Mouse (Mus musculus) megakaryocyte, embryonic 14.5 days (primary cell): Measurements from ENCODE around the gene H2afy2. TPM values are rescaled to one million over a fixed set of nuclear protein-coding genes. Genes with fewer than 3 reads are reported as not detected.

Experiments used
- H3K27me3 ChIP-seq: replicated peaks from 2 replicates; pipeline ENCODE3; 2012; ENCODE audit warnings: inconsistent platforms
- H3K36me3 ChIP-seq: replicated peaks from 2 replicates; pipeline ENCODE3; 2012; ENCODE audit warnings: low read length, inconsistent platforms, mixed read lengths
- H3K4me1 ChIP-seq: 2 replicates; pipeline ENCODE4 v1.6.1; 2012; ENCODE audit warnings: inconsistent platforms
- H3K4me3 ChIP-seq: replicated peaks from 2 replicates; pipeline ENCODE3; 2012; ENCODE audit warnings: moderate library complexity, mild to moderate bottlenecking, inconsistent platforms
- H3K9me3 ChIP-seq: 2 replicates; pipeline ENCODE4 v1.6.1; 2012; ENCODE audit warnings: inconsistent platforms
- FLI1 ChIP-seq: IDR thresholded peaks from 2 replicates; pipeline ENCODE4 v1.6.1; 2012; ENCODE audit warnings: low read length, inconsistent platforms, mixed read lengths
- GATA1 ChIP-seq: IDR thresholded peaks from 3 replicates; pipeline ENCODE4 v1.6.1; 2012; ENCODE audit warnings: mixed read lengths, low read length, inconsistent platforms, borderline replicate concordance
- polyA plus RNA-seq: library from polyadenylated mRNA; stranded (reverse); fragments of >175 nt; gene quantifications from 2 replicates; pipeline ENCODE4 v1.2.3, GENCODE M21; 2012; ENCODE audit warnings: low replicate concordance; ENCODE audit not compliant: insufficient read depth

The H2afy2 gene
- polyA plus RNA-seq, 1 experiment: 0.83 TPM

DNA sequence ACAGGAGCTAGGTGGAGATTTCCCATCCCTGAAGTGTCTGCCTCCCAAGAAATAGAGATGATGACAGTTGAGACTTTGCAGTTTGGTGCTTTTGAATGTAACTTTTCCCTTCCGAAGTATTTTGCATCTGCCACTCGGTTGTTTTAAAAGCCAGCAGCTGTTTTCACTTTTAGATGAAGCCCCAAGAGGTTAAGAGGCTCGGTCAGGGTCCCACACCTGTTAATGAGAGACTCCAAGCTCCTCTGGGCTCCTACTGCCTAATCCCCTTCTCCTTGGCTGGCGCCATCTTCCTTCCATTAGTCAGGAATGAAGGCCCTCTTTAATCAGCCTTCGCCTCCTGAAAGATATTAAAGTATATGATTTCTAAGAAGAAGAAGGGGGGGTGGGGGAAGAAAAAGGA, 41.6 kb upstream of the H2afy2 start:
- Histone ChIP-seq H3K9me3 (no peaks in the 10 kb centered on the region), H3K36me3 (no peaks in the 10 kb centered on the region), H3K27me3 (peaks cover 4% of the 10 kb centered on the region), H3K4me3 (no peak overlapping the region), H3K4me1 (no peaks in the 10 kb centered on the region)
- TF ChIP-seq FLI1 (no peak), GATA1 (no peak)

DNA sequence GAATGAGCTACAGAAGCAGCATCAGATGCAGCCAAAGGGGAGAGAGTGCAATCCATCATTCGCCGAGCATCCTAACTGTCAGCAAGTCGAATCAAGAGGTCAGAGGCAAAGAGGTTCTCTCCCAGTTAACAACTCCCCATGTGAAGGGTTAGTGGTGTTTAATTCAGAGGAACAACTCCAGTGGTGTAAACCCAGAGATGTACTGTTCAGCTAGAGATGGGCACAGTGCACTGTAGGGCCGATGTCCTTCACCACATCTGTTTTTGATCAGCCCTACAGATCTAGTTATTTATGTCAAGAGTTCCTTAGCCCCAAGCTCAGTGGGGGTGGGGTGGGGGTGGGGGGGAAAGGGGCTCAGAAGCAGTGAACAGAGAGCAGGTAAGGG, 39.8 kb upstream of the H2afy2 start:
- H3K9me3 ChIP-seq: no peaks in the 10 kb centered on the region

DNA sequence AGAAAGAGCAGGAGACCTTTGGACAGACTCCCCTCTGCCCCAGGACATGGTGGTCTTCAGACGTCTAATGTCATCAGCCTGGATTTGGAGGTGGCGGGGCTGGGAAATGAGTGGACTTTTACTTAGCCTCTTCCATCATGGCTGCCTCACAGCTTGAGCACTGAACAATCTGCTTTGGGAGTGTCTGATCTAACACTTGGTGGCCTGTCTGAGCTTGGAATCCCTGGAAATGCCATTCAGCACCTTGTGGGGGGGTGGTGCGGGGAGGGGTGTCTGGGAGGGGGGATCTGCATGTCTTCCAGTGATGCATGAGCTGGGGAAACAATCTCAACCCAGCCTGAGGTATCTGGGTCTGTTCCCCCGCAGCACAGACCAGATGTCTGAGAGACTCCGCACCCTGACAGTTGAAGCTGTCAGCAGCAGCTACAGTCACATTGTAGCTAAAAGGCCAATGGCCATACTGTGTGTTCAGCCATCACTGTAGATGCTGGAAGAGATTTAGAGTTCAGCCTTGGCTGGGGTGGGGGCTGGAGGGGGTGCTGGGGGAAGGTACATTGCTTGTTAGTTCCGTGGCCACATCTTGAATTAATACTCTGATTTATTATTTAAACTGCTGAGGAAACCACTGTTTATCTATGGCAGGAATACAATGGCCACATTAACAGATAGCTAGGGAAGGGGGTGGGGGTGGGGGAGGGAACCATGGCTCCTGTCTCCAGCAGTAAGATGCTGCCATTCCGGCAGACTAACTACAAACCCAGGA, 39.2 kb upstream of the H2afy2 start:
- H3K4me1 ChIP-seq: no peaks in the 10 kb centered on the region
- no peak for TF ChIP-seq FLI1
- no peak for TF ChIP-seq GATA1
- H3K27me3 ChIP-seq: peaks cover 3% of the 10 kb centered on the region
- H3K9me3 ChIP-seq: 0 out of 2 replicates have a peak, but pooled peaks cover 2% of the 10 kb centered on the region
- no peak overlapping the region for H3K4me3 ChIP-seq
- H3K36me3 ChIP-seq: no peaks in the 10 kb centered on the region

More for the DNA sequence above, 39.8 kb upstream of the H2afy2 start:
- H3K4me3 ChIP-seq: no peak overlapping the region
- TF ChIP-seq GATA1 (no peak), FLI1 (no peak)
- H3K4me1 ChIP-seq: no peaks in the 10 kb centered on the region
- peaks cover 4% of the 10 kb centered on the region for H3K27me3 ChIP-seq
- H3K36me3 ChIP-seq: no peaks in the 10 kb centered on the region

DNA sequence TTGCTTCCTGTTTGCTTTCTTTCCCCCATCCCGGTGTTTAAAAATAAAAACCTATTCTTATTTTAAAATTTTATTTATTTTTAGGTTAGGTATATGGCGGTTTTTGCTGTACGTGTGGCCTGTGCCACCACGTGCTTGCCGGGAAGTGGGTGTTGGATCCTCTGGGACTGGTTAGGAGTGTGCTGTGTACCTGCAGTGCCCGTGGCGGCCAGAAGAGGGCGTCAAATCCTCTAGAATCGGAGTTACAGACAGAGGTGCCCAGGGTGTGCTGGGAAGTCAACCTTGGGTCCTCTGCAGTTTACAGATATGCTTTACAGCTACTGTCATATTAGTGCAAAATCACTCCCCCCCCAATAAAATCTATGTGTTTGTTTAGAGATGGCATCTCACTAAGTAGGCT, 36.1 kb upstream of the H2afy2 start:
- Histone ChIP-seq H3K4me1 (no peaks in the 10 kb centered on the region), H3K27me3 (peaks cover 2% of the 10 kb centered on the region), H3K36me3 (no peaks in the 10 kb centered on the region), H3K9me3 (0 out of 2 replicates have a peak, but pooled peaks cover 3% of the 10 kb centered on the region), H3K4me3 (no peak overlapping the region)
- no peak for TF ChIP-seq FLI1
- no peak for TF ChIP-seq GATA1

DNA sequence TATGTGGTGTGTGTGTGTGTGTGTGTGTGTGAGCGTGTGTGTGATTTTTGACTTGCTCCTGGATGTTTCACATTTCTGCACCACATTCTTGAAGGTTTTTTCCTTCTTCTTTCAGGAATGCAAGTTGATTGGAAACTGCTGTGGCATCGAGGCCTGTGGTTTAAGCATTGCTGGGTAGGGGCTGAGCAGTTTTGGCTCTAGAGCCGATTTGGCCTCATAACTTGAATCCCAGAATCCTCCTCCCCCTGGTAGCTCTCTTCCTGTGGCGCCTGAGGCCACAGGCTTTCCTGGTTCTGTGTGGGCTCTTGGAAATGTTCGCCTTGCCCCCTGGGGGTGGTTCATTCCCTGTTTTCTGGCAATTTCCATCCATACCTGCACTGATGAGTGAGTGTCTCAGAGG, 28.0 kb upstream of the H2afy2 start:
- Histone ChIP-seq H3K4me1 (no peaks in the 10 kb centered on the region), H3K9me3 (peaks cover 17% of the 10 kb centered on the region), H3K4me3 (no peak overlapping the region), H3K36me3 (no peaks in the 10 kb centered on the region), H3K27me3 (peaks cover 2% of the 10 kb centered on the region)
- TF ChIP-seq GATA1: no peak
- TF ChIP-seq FLI1: no peak

DNA sequence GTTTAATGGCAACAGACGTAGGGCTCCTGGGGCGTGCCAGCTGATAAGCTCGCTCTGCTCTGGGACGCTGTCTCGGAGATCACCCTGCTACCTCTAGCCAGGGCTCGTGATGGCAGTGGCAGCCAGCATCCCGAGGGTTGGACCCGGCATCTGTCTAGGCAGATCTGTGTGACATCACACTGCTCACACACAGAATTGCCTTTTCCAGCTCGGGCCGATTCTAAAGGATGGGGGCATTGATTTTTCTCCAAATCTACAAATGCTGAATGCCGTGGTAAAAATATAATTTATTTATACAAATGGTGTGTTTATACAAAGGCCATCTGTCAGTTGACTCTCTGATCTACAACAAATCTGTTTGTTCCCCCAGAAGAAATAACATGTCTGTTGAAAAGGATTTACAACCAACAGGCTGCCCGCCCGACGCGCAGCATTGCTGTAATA, 14.2 kb upstream of the H2afy2 start:
- peaks cover 4% of the 10 kb centered on the region for H3K27me3 ChIP-seq
- H3K9me3 ChIP-seq: peaks cover 24% of the 10 kb centered on the region
- TF ChIP-seq FLI1 (no peak), GATA1 (no peak)
- H3K4me1 ChIP-seq: no peaks in the 10 kb centered on the region
- H3K4me3 ChIP-seq: no peak overlapping the region
- H3K36me3 ChIP-seq: no peaks in the 10 kb centered on the region

DNA sequence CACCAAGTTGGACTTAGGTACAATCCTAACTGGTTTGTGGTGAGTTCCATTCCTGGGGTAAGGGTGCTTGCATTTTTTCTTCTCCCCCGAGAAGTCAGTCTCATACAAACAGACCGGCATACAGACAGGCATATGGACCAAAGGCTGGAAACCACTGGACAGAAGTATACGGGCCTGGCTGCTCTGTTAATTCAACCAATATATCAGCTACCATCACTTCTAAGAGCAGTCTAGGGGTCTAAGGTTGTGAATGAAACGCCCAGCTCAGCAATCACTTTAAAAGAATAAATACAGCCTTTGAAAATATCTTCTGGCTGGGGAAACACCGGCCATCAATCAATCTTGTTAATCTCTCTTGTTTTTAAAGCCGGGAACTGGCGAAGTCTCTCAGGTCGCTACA, 11.5 kb upstream of the H2afy2 start:
- H3K4me3 ChIP-seq: no peak overlapping the region
- H3K4me1 ChIP-seq: no peaks in the 10 kb centered on the region
- peaks cover 18% of the 10 kb centered on the region for H3K27me3 ChIP-seq
- H3K9me3 ChIP-seq: peaks cover 10% of the 10 kb centered on the region
- no peaks in the 10 kb centered on the region for H3K36me3 ChIP-seq
- TF ChIP-seq FLI1 (no peak), GATA1 (no peak)

DNA sequence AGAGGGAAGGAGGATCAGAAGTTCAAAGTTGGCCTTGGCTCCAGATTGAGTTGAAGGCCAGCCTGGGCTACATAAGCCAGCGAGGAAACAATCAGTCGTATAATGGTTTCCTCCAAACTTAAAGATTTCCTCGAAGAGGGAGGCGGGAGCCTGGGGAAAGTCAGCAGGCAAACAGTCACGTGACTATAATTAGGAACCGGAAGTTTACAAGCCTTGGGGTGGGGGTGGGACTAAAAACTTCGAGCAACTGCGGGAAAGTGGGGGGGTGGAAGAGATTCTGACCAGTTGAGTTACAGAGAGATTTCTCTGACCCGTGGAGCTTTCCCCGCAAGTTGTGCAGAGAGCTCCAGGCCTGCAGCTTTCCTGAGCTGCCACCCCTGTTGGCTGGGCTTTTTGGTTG, 11.0 kb upstream of the H2afy2 start:
- Histone ChIP-seq H3K27me3 (peaks cover 21% of the 10 kb centered on the region), H3K4me3 (no peak overlapping the region), H3K4me1 (no peaks in the 10 kb centered on the region), H3K9me3 (peaks cover 6% of the 10 kb centered on the region; the same call in 1 of the 2 replicates), H3K36me3 (no peaks in the 10 kb centered on the region)
- TF ChIP-seq FLI1: no peak
- TF ChIP-seq GATA1: no peak

DNA sequence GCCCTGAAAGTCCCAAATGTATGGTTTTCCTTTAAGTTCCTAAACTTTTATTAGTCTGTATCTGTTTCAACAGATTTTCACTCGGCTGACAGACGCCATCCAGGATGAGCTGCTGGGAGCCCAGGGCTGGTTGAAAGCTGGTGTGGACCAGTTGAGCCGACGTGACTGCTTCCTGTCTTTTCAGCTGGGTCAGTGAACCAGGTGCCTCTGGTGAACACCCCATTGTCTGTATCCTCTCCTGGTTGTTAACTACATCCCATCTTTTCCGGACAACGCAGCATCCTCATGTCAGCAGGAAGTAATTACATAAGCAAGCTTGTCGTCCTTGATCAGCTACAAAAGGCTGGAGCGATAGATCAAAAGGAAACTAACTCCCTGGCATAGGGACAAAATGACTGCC, 9.1 kb upstream of the H2afy2 start:
- Histone ChIP-seq H3K36me3 (no peaks in the 10 kb centered on the region), H3K27me3 (peaks cover 24% of the 10 kb centered on the region), H3K4me1 (no peaks in the 10 kb centered on the region), H3K9me3 (peaks cover 9% of the 10 kb centered on the region), H3K4me3 (no peak overlapping the region)
- TF ChIP-seq FLI1 (no peak), GATA1 (no peak)

DNA sequence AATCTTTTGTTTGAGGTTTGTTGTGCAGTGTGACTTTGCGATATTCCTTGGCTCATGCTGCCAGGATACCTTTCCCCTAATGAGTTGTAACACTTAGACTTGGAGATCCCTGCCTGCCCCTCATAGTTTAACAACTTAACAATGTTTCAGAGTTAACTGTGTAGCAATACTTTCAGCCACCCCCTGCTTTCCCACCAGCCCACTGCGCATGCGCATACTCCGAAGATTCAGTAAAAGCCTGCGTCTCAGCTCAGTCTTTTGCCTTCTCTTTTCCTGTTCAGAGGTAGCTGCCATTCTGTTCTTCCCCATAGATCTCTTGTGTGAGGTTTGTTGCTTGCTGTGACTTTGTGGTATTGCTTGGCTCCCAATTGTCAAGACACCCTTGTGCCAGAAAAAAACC, 4.6 kb upstream of the H2afy2 start:
- H3K4me1 ChIP-seq: peaks cover 5% of the 10 kb centered on the region
- peaks cover 60% of the 10 kb centered on the region for H3K27me3 ChIP-seq
- TF ChIP-seq FLI1 (no peak), GATA1 (no peak)
- H3K4me3 ChIP-seq: no peak overlapping the region
- no peaks in the 10 kb centered on the region for H3K36me3 ChIP-seq
- H3K9me3 ChIP-seq: peaks cover 9% of the 10 kb centered on the region
